Mouse (Mus musculus): ENCODE results near the gene Ripor3.

The Ripor3 gene

GRCm38 (mm10) chr2:167932727-167933231, 77.6 kb downstream of the Ripor3 start:
- WGBS, result 1% methylated on average over 18 of the region's 18 CpGs

DNA sequence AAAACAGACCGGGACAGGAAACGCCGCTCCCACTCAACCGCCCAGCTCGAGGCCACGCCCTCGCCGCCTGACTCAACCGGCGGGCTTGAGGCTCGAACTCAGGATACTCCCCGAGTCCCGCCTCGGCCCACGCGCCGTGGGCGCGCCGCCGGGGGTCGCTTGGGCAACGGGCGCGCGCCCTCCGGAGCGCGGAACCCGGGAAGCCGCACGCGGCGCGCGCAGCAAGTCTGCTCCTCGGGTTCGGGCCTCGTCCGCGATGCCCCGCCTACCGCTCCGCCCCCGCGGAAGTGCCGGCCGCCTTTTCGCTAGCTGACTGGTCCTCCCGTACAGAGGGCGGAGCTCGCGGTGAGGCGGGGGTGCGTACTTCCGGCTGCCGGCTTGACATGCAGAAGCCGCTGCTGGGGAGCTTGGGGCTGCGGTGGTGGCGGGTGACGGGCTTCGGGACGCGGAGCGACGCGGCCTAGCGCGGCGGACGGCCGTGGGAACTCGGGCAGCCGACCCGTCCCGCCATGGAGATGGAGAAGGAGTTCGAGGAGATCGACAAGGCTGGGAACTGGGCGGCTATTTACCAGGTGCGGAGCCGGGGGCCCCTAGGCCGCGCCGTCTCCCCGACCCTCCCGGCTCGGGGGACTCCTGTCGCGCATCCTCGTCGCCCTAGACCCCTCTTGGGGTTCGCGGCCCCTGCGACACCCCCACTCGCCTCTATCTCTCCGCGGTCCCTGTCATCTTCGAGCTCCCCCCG, 78.3 kb downstream of the Ripor3 start, which contains the start of gene Ptpn1:
Gene Ptpn1, plus strand, starts transcription at position 73 of the 742 bp plus-strand sequence.
- under 1% methylated on average over 99 of the region's 99 CpGs for WGBS

GRCm38 (mm10) chr2:167930975-167931374, 79.4 kb downstream of the Ripor3 start:
- WGBS, result 98% methylated on average over 3 of the region's 3 CpGs

All from cerebral cortex, adult 2 months (tissue).